9 mouse cellular contexts compared by ENCODE assay signal in genomic region chr17:56163523-56164102, GRCm38 (mm10). TPM values are rescaled to one million over a fixed set of nuclear protein-coding genes. Genes with fewer than 3 reads are reported as not detected.
DNase-seq lines count a peak whose midpoint lies in the region; ATAC-seq and TF ChIP-seq lines count a peak whose summit lies in the region.
"Had no signal": no experiment of that assay in that cellular context is flagged by ENCODE, and none has a peak within 500 bp of the region (broad histone marks: within the 10 kb centered on the region; RNA-seq: fewer than 3 reads in every experiment).

No protein-coding gene starts in this region.

- no peaks in the 10 kb centered on the region for H3K9me3 ChIP-seq in hindbrain, embryonic 15.5 days
- H3K9me3 ChIP-seq in hindbrain, embryonic 13.5 days, result no peaks in the 10 kb centered on the region
- no peaks in the 10 kb centered on the region for H3K9me3 ChIP-seq in stomach, embryonic 14.5 days (ENCODE audit: control insufficient read depth, low read depth, low read length)

- peaks cover 12% of the 10 kb centered on the region; the same call in 1 of the 2 replicates for H3K27me3 ChIP-seq in hindbrain, embryonic 15.5 days
- H3K27me3 ChIP-seq in hindbrain, embryonic 13.5 days, result peaks cover 24% of the 10 kb centered on the region
- no peaks in the 10 kb centered on the region for H3K27me3 ChIP-seq in stomach, embryonic 14.5 days (ENCODE audit: control insufficient read depth, insufficient read depth, low read length)
- H3K27me3 ChIP-seq in cerebellum, adult 2 months (ENCODE audit: control insufficient read depth, insufficient read depth, low read length), result no peaks in the 10 kb centered on the region

- no peak overlapping the region for H3K9ac ChIP-seq in hindbrain, embryonic 15.5 days
- H3K9ac ChIP-seq in hindbrain, embryonic 13.5 days, result no peak overlapping the region
- no peak overlapping the region; the same call in 1 of the 2 replicates for H3K9ac ChIP-seq in stomach, embryonic 14.5 days (replicated peaks; ENCODE audit: low read depth, low read length)

- no peak for TF ChIP-seq CTCF in cerebellum, adult 2 months (IDR thresholded peaks at IDR 0.05; ENCODE audit: borderline replicate concordance, insufficient read depth, low read depth, low read length)

- H3K4me2 ChIP-seq in hindbrain, embryonic 15.5 days, result peak overlapping the region; percentile 68; the same call in 1 of the 2 replicates
- no peak overlapping the region for H3K4me2 ChIP-seq in hindbrain, embryonic 13.5 days
- H3K4me2 ChIP-seq in stomach, embryonic 14.5 days (replicated peaks; ENCODE audit: low read depth, low read length), result peak overlapping the region; percentile 73

- no peak for TF ChIP-seq POLR2A in cerebellum, adult 2 months (IDR thresholded peaks at IDR 0.05; ENCODE audit: borderline replicate concordance, insufficient read depth, low read length)

- no peak overlapping the region for H3K27ac ChIP-seq in hindbrain, embryonic 15.5 days (replicated peaks)
- H3K27ac ChIP-seq in hindbrain, embryonic 13.5 days, result no peak overlapping the region
- H3K27ac ChIP-seq in brown adipose tissue, adult 24 weeks (replicated peaks; ENCODE audit: low read depth, low read length), result peak overlapping the region; percentile 86
- no peak overlapping the region for H3K27ac ChIP-seq in stomach, embryonic 14.5 days (ENCODE audit: low read length)
- H3K27ac ChIP-seq in cerebellum, adult 2 months (ENCODE audit: insufficient read depth, low read length), result no peak overlapping the region

- WGBS in hindbrain, embryonic 15.5 days, result 81% methylated on average over 6 of the region's 6 CpGs
- 80% methylated on average over 6 of the region's 6 CpGs for WGBS in hindbrain, embryonic 13.5 days
- 23% methylated on average over 6 of the region's 6 CpGs for WGBS in large intestine, adult 2 months
- WGBS in stomach, embryonic 14.5 days, result 65% methylated on average over 6 of the region's 6 CpGs
- 90% methylated on average over 6 of the region's 6 CpGs for WGBS in cerebellum, adult 2 months

- no peak overlapping the region for H3K4me3 ChIP-seq in hindbrain, embryonic 15.5 days
- H3K4me3 ChIP-seq in hindbrain, embryonic 13.5 days, result no peak overlapping the region
- peak overlapping the region; percentile 59 for H3K4me3 ChIP-seq in brown adipose tissue, adult 24 weeks (ENCODE audit: insufficient read depth, low read depth, low read length)
- H3K4me3 ChIP-seq in stomach, embryonic 14.5 days (ENCODE audit: low read depth, low read length), result no peak overlapping the region
- no peak overlapping the region for H3K4me3 ChIP-seq in cerebellum, adult 2 months (replicated peaks; ENCODE audit: insufficient read depth, low read depth, low read length)

- peaks cover 19% of the 10 kb centered on the region for H3K4me1 ChIP-seq in hindbrain, embryonic 15.5 days (replicated peaks)
- H3K4me1 ChIP-seq in hindbrain, embryonic 13.5 days (replicated peaks), result peaks cover 22% of the 10 kb centered on the region
- H3K4me1 ChIP-seq in brown adipose tissue, adult 24 weeks (ENCODE audit: control insufficient read depth, insufficient read depth, insufficient read length, low read length), result peaks cover 5% of the 10 kb centered on the region; the same call in 1 of the 2 replicates
- H3K4me1 ChIP-seq in stomach, embryonic 14.5 days (ENCODE audit: control insufficient read depth, insufficient read depth, low read length), result peaks cover 16% of the 10 kb centered on the region
- no peaks in the 10 kb centered on the region for H3K4me1 ChIP-seq in cerebellum, adult 2 months (ENCODE audit: control insufficient read depth, insufficient read depth, low read length)

- no peak for ATAC-seq in hindbrain, embryonic 15.5 days (ENCODE audit: low FRiP score, low read depth)
- no peak for ATAC-seq in hindbrain, embryonic 13.5 days (ENCODE audit: low FRiP score)
- ATAC-seq in stomach, embryonic 14.5 days (ENCODE audit: insufficient number of reproducible peaks, insufficient read depth, low FRiP score, low read depth), result no peak

- peak; percentile 91 for DNase-seq in large intestine, adult 2 months (ENCODE audit: low read depth, low spot score)
- DNase-seq in cerebellum, adult 2 months, result no peak
- no peak for DNase-seq in cerebellum, adult 11-12 months
- no peak for DNase-seq in urinary bladder, postnatal 25 days (ENCODE audit: low spot score)
- DNase-seq: heart, postnatal 14 days had no signal

- H3K36me3 ChIP-seq in hindbrain, embryonic 15.5 days, result no peaks in the 10 kb centered on the region
- no peaks in the 10 kb centered on the region for H3K36me3 ChIP-seq in hindbrain, embryonic 13.5 days
- H3K36me3 ChIP-seq in stomach, embryonic 14.5 days (ENCODE audit: control insufficient read depth, insufficient read depth, low read length), result no peaks in the 10 kb centered on the region

RNA-seq across cellular contexts. Expression of gene Tnfaip8l1, which starts 1.3 kb away (rescaled TPM):
- polyA plus RNA-seq in hindbrain, embryonic 15.5 days (2015; fragmentation: Nextera tagmentation; extraction: Ambion mirVana), result 9.5 and 10.7 TPM in 2 replicates
- 7.9 and 9.2 TPM in 2 replicates for polyA plus RNA-seq in hindbrain, embryonic 13.5 days (2015; fragmentation: Nextera tagmentation; extraction: Ambion mirVana)
- 0.36 and 1.4 TPM in 2 replicates for polyA plus RNA-seq in brown adipose tissue, adult 24 weeks (2012; ENCODE audit: insufficient read depth, insufficient read length, missing spikeins)
- polyA plus RNA-seq in large intestine, adult 2 months (2012; rRNA removed), result 11.3 and 13.6 TPM in 2 replicates
- polyA plus RNA-seq in stomach, embryonic 14.5 days (2014; fragmentation: Nextera tagmentation; extraction: Ambion mirVana), result 13.3 and 13.7 TPM in 2 replicates
- polyA plus RNA-seq in cerebellum, adult 2 months (2012; rRNA removed), result 1.7 and 1.9 TPM in 2 replicates

RNA-seq across cellular contexts. Expression of gene Mydgf, which starts 20.1 kb away (rescaled TPM):
- 76.2 and 78.6 TPM in 2 replicates for polyA plus RNA-seq in hindbrain, embryonic 15.5 days (2015; fragmentation: Nextera tagmentation; extraction: Ambion mirVana)
- polyA plus RNA-seq in hindbrain, embryonic 13.5 days (2015; fragmentation: Nextera tagmentation; extraction: Ambion mirVana), result 69.2 and 72.6 TPM in 2 replicates
- 30.8 and 30.9 TPM in 2 replicates for polyA plus RNA-seq in brown adipose tissue, adult 24 weeks (2012; ENCODE audit: insufficient read depth, insufficient read length, missing spikeins)
- polyA plus RNA-seq in large intestine, adult 2 months (2012; rRNA removed), result 112 and 113 TPM in 2 replicates
- 94.7 and 96.3 TPM in 2 replicates for polyA plus RNA-seq in stomach, embryonic 14.5 days (2014; fragmentation: Nextera tagmentation; extraction: Ambion mirVana)
- 44.5 and 45.0 TPM in 2 replicates for polyA plus RNA-seq in cerebellum, adult 2 months (2012; rRNA removed)

RNA-seq across cellular contexts. Expression of gene Sema6b, which starts 23.5 kb away (rescaled TPM):
- polyA plus RNA-seq in hindbrain, embryonic 15.5 days (2015; fragmentation: Nextera tagmentation; extraction: Ambion mirVana), result 17.4 and 19.2 TPM in 2 replicates
- 10.5 and 11.7 TPM in 2 replicates for polyA plus RNA-seq in hindbrain, embryonic 13.5 days (2015; fragmentation: Nextera tagmentation; extraction: Ambion mirVana)
- polyA plus RNA-seq in brown adipose tissue, adult 24 weeks (2012; ENCODE audit: insufficient read depth, insufficient read length, missing spikeins), result 1.9 and 5.0 TPM in 2 replicates
- polyA plus RNA-seq in large intestine, adult 2 months (2012; rRNA removed), result 3.3 and 3.5 TPM in 2 replicates
- 1.1 and 1.3 TPM in 2 replicates for polyA plus RNA-seq in stomach, embryonic 14.5 days (2014; fragmentation: Nextera tagmentation; extraction: Ambion mirVana)
- 51.8 and 54.3 TPM in 2 replicates for polyA plus RNA-seq in cerebellum, adult 2 months (2012; rRNA removed)

RNA-seq across cellular contexts. Expression of gene Lrg1, which starts 41.8 kb away (rescaled TPM):
- 0.33 and 0.62 TPM in 2 replicates for polyA plus RNA-seq in hindbrain, embryonic 15.5 days (2015; fragmentation: Nextera tagmentation; extraction: Ambion mirVana)
- not detected in 2 replicates for polyA plus RNA-seq in hindbrain, embryonic 13.5 days (2015; fragmentation: Nextera tagmentation; extraction: Ambion mirVana)
- 61.5 and 101 TPM in 2 replicates for polyA plus RNA-seq in brown adipose tissue, adult 24 weeks (2012; ENCODE audit: insufficient read depth, insufficient read length, missing spikeins)
- polyA plus RNA-seq in large intestine, adult 2 months (2012; rRNA removed), result 13.0 and 29.5 TPM in 2 replicates
- polyA plus RNA-seq in stomach, embryonic 14.5 days (2014; fragmentation: Nextera tagmentation; extraction: Ambion mirVana), result 0.18 TPM in 1 of 2 replicates, not detected in the other
- 0.93 and 1.6 TPM in 2 replicates for polyA plus RNA-seq in cerebellum, adult 2 months (2012; rRNA removed)

RNA-seq across cellular contexts. Expression of gene Plin5, which starts 46.2 kb away (rescaled TPM):
- 1.7 and 2.5 TPM in 2 replicates for polyA plus RNA-seq in hindbrain, embryonic 15.5 days (2015; fragmentation: Nextera tagmentation; extraction: Ambion mirVana)
- polyA plus RNA-seq in hindbrain, embryonic 13.5 days (2015; fragmentation: Nextera tagmentation; extraction: Ambion mirVana), result 0.83 and 1.0 TPM in 2 replicates
- 138 and 171 TPM in 2 replicates for polyA plus RNA-seq in brown adipose tissue, adult 24 weeks (2012; ENCODE audit: insufficient read depth, insufficient read length, missing spikeins)
- 0.27 and 0.49 TPM in 2 replicates for polyA plus RNA-seq in large intestine, adult 2 months (2012; rRNA removed)
- 0.53 and 0.64 TPM in 2 replicates for polyA plus RNA-seq in stomach, embryonic 14.5 days (2014; fragmentation: Nextera tagmentation; extraction: Ambion mirVana)
- 0.38 and 0.54 TPM in 2 replicates for polyA plus RNA-seq in cerebellum, adult 2 months (2012; rRNA removed)
